Mouse (Mus musculus): ENCODE data around the gene Coro2a.

- no peak for TF ChIP-seq CTCF (IDR thresholded peaks at IDR 0.05)
- no peak for TF ChIP-seq POLR2A (IDR thresholded peaks at IDR 0.05; ENCODE audit: insufficient read depth, low read depth, low read length)
- TF ChIP-seq EP300 (IDR thresholded peaks at IDR 0.05; ENCODE audit: insufficient read depth, low read depth, low read length): no peak
Measured at GRCm38 (mm10) chr4:46553864-46554263, 48.1 kb downstream of the Coro2a start.

All from heart, adult 2 months (tissue).